Mouse (Mus musculus) adrenal gland, postnatal 25 days (tissue): Measurements from ENCODE around the gene Npm3. TPM values are rescaled to one million over a fixed set of nuclear protein-coding genes. Genes with fewer than 3 reads are reported as not detected.
A peak's percentile ranks its signal among the peaks of the same experiment; 100 is the strongest.

ENCODE experiments used
- DNase-seq: peaks from one replicate; pipeline ENCODE4 v3.0.0; 2021; ENCODE audit warnings: mixed read lengths
- total RNA-seq: library from RNA; stranded (reverse); gene quantifications from 2 replicates; pipeline ENCODE4 v1.2.3, GENCODE M21; 2021

Gene Npm3
- total RNA-seq, 1 experiment from 2014 or later = 34.7 TPM

- DNase-seq = no peak
Measured at GRCm38 (mm10) chr19:45753551-45753950, 4.2 kb upstream of the Npm3 start.

- no peak for DNase-seq
Measured at GRCm38 (mm10) chr19:45751881-45752280, 2.5 kb upstream of the Npm3 start.

GRCm38 (mm10) chr19:45748691-45749242, 624 bp downstream of the Npm3 start:
- no peak for DNase-seq

GRCm38 (mm10) chr19:45748206-45748605, 1.2 kb downstream of the Npm3 start:
- no peak for DNase-seq

- peak; percentile 85 for DNase-seq
Measured at GRCm38 (mm10) chr19:45747028-45747867, 2.1 kb downstream of the Npm3 start.

GRCm38 (mm10) chr19:45746153-45747020, 3.0 kb downstream of the Npm3 start:
- DNase-seq = peak; percentile 79

- no peak for DNase-seq
Measured at GRCm38 (mm10) chr19:45745344-45746152, 3.8 kb downstream of the Npm3 start.

- DNase-seq = no peak
Measured at GRCm38 (mm10) chr19:45743619-45744018, 5.8 kb downstream of the Npm3 start.

GRCm38 (mm10) chr19:45742984-45743575, 6.3 kb downstream of the Npm3 start:
- DNase-seq = no peak

- peak; percentile 7 for DNase-seq
Measured at GRCm38 (mm10) chr19:45742218-45742983, 7.0 kb downstream of the Npm3 start, which contains the start of gene Fgf8. TSS of gene Fgf8 (minus strand) at chr19:45742915.

GRCm38 (mm10) chr19:45741431-45742217, 7.8 kb downstream of the Npm3 start:
- no peak for DNase-seq

- no peak for DNase-seq
Measured at GRCm38 (mm10) chr19:45740817-45741216, 8.6 kb downstream of the Npm3 start.

GRCm38 (mm10) chr19:45740233-45740632, 9.2 kb downstream of the Npm3 start:
- DNase-seq = no peak

GRCm38 (mm10) chr19:45738521-45738920, 10.9 kb downstream of the Npm3 start:
- no peak for DNase-seq

GRCm38 (mm10) chr19:45737846-45738484, 11.4 kb downstream of the Npm3 start:
- no peak for DNase-seq

- DNase-seq = no peak
Measured at GRCm38 (mm10) chr19:45737208-45737845, 12.1 kb downstream of the Npm3 start.

- peak; percentile 57 for DNase-seq
Measured at GRCm38 (mm10) chr19:45736855-45737207, 12.6 kb downstream of the Npm3 start.

- no peak for DNase-seq
Measured at GRCm38 (mm10) chr19:45736241-45736640, 13.2 kb downstream of the Npm3 start.

GRCm38 (mm10) chr19:45734762-45735161, 14.6 kb downstream of the Npm3 start:
- no peak for DNase-seq
